12 mouse cellular contexts compared by ENCODE assay signal in the genomic region with DNA sequence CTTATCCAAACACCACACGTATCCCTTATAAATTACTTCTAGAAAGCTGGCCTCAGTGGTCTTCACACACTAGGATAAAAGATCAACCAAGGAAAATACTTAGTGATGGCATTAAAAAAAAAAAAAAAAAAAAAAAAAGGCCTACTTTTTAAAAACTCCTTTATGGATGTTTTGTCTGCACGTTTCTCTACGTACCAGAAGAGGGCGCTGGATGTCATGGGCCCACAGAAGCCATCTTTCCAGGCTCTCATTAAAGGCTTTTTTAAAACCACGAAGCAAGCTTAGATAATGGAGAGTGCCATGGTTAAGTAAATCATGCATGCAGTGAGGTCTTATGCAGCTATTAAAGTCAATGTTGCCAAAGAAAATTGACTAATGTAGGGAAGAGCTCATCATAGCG. TPM values are rescaled to one million over a fixed set of nuclear protein-coding genes. Genes with fewer than 3 reads are reported as not detected.
DNase-seq lines count a peak whose midpoint lies in the region; ATAC-seq and TF ChIP-seq lines count a peak whose summit lies in the region.
"Had no signal": no experiment of that assay in that cellular context is flagged by ENCODE, and none has a peak within 500 bp of the region (broad histone marks: within the 10 kb centered on the region; RNA-seq: fewer than 3 reads in every experiment).

No protein-coding gene starts in this region.

- H3K27ac ChIP-seq in left cerebral cortex, adult 2 months: no peak overlapping the region
- H3K27ac ChIP-seq in ES-E14 (ENCODE audit: insufficient read depth, low read depth, low read length, poor library complexity, severe bottlenecking): no peak overlapping the region
- H3K27ac ChIP-seq: limb, embryonic 13.5 days had no signal

- peak; percentile 49 for DNase-seq in CD4-positive, CD25-positive, alpha-beta regulatory T cell, adult 2 months (ENCODE audit: low read depth, low spot score)
- DNase-seq in left cerebral cortex, adult 2 months (ENCODE audit: extremely low spot score in 1 of 2, low spot score in 2 of 2): no peak
- no peak for DNase-seq in left cerebral cortex, adult 18-20 months (ENCODE audit: low spot score in 2 of 2)
- no peak for DNase-seq in ES-E14 (ENCODE audit: low read depth, low spot score)
- DNase-seq in induced T-regulatory cell, adult 2 months (ENCODE audit: low read depth): peak; percentile 45
- DNase-seq in thymus, postnatal 25 days: no peak
- DNase-seq in layer of hippocampus, adult 11-12 months (ENCODE audit: low spot score): no peak
- DNase-seq: cerebellum, adult 9-10 months; heart, adult 18-20 months had no signal

- no peaks in the 10 kb centered on the region for H3K9me3 ChIP-seq in ES-E14 (ENCODE audit: control insufficient read depth, insufficient read depth, low read depth, low read length)
- H3K9me3 ChIP-seq: limb, embryonic 13.5 days had no signal

- H3K9ac ChIP-seq in ES-E14 (ENCODE audit: insufficient read depth, low read depth, low read length, poor library complexity, severe bottlenecking): no peak overlapping the region
- H3K9ac ChIP-seq: limb, embryonic 13.5 days had no signal

- intact Hi-C loops in left cerebral cortex, adult 2 months (cut with DNase I): no loop called here

- peaks cover 0 to 2% of the 10 kb centered on the region in 2 experiments; a peak in 2 of 4 replicates for H3K4me1 ChIP-seq in ES-E14 (ENCODE audit: control insufficient read depth in 2 of 2, insufficient read depth in 2 of 2, low read length in 2 of 2, poor library complexity in 1 of 2)

- in situ Hi-C loops in ES-E14 (cut with MboI; ENCODE audit: low sequenced_read_pairs in 2 of 2, unreplicated experiment in 2 of 2): loop anchor here in 1 of 2 experiments (25.0 kb wide), 1 partner anchor 636 kb away; no protein-coding TSS in a partner anchor

- ATAC-seq in CD4-positive, CD25-positive, alpha-beta regulatory T cell, adult 4 months: no peak

- H3K4me3 ChIP-seq in left cerebral cortex, adult 2 months: no peak overlapping the region
- H3K4me3 ChIP-seq in ES-E14 (ENCODE audit: insufficient read depth in 1 of 2, low read depth in 1 of 2, low read length in 2 of 2, poor library complexity in 1 of 2, severe bottlenecking in 1 of 2): no peak overlapping the region
- H3K4me3 ChIP-seq: limb, embryonic 13.5 days had no signal

- H3K36me3 ChIP-seq in ES-E14 (ENCODE audit: control insufficient read depth, insufficient read depth, low read length, poor library complexity, severe bottlenecking): no peaks in the 10 kb centered on the region
- H3K36me3 ChIP-seq: limb, embryonic 13.5 days had no signal

- peak; percentile 37 for TF ChIP-seq CTCF in left cerebral cortex, adult 2 months (IDR thresholded peaks at IDR 0.05)

TF ChIP-seq in ES-E14, 5 proteins besides CTCF, POLR2A, EP300 and RAD21:
- no peak for TF ChIP-seq MAFK (IDR thresholded peaks at IDR 0.05; ENCODE audit: insufficient read depth, low read depth, low read length)
- TF ChIP-seq ZNF384 (IDR thresholded peaks at IDR 0.05; ENCODE audit: low read depth, low read length): peak; percentile 89
- TF ChIP-seq ZC3H11A (IDR thresholded peaks at IDR 0.05; ENCODE audit: borderline replicate concordance, low read depth, low read length): peak; percentile 28; the same call in 1 of the 2 replicates
- no peak for TF ChIP-seq CHD2 (IDR thresholded peaks at IDR 0.05; ENCODE audit: low read depth, low read length)
- no peak for TF ChIP-seq HCFC1 (IDR thresholded peaks at IDR 0.05; ENCODE audit: borderline replicate concordance, insufficient read depth, low read length)

RNA-seq across cellular contexts. Expression of a gene that starts 6.3 kb away (rescaled TPM):
- polyA plus RNA-seq in CD4-positive, CD25-positive, alpha-beta regulatory T cell, adult 4 months (2017; shearing (Covaris generic)): 10 to 100 TPM; 44.9 to 54.8 TPM
- total RNA-seq in left cerebral cortex, adult 2 months (2021): 10 to 100 TPM; 46.5 to 48.3 TPM
- total RNA-seq in left cerebral cortex, adult 18-20 months (2021): 10 to 100 TPM; 48.8 to 49.7 TPM
- total RNA-seq in ES-E14 (2012; rRNA removed): 71.4 and 96.2 TPM in 2 replicates

RNA-seq across cellular contexts. Expression of a gene that starts 30.8 kb away (rescaled TPM):
- polyA plus RNA-seq in CD4-positive, CD25-positive, alpha-beta regulatory T cell, adult 4 months (2017; shearing (Covaris generic)): 10 to 100 TPM; 21.0 to 28.8 TPM
- total RNA-seq in left cerebral cortex, adult 2 months (2021): 1 to 10 TPM; 2.2 to 2.7 TPM
- total RNA-seq in left cerebral cortex, adult 18-20 months (2021): 1 to 10 TPM; 1.5 to 2.0 TPM
- 24.5 and 40.3 TPM in 2 replicates for total RNA-seq in ES-E14 (2012; rRNA removed)

RNA-seq across cellular contexts. Expression of a gene that starts 47.7 kb away (rescaled TPM):
- polyA plus RNA-seq in CD4-positive, CD25-positive, alpha-beta regulatory T cell, adult 4 months (2017; shearing (Covaris generic)): 1 to 10 TPM in 1 of 2 experiments, under 1 TPM in 1; 0.54 to 1.1 TPM
- total RNA-seq in left cerebral cortex, adult 2 months (2021): 1 to 10 TPM; 3.2 to 7.2 TPM
- total RNA-seq in left cerebral cortex, adult 18-20 months (2021): 1 to 10 TPM; 4.2 to 7.5 TPM
- total RNA-seq in ES-E14 (2012; rRNA removed): 0.85 and 1.4 TPM in 2 replicates
- total RNA-seq: heart, adult 18-20 months; heart, postnatal 25 days had no signal

RNA-seq across cellular contexts. Expression of a gene that starts 53.8 kb away (rescaled TPM):
- not detected for polyA plus RNA-seq in CD4-positive, CD25-positive, alpha-beta regulatory T cell, adult 4 months (2017; shearing (Covaris generic))
- 1 to 10 TPM; 1.3 to 2.8 TPM for total RNA-seq in left cerebral cortex, adult 2 months (2021)
- total RNA-seq in left cerebral cortex, adult 18-20 months (2021): 1 to 10 TPM; 1.7 to 1.9 TPM
- 65.1 and 94.1 TPM in 2 replicates for total RNA-seq in ES-E14 (2012; rRNA removed)

RNA-seq across cellular contexts. Expression of a gene that starts 59.7 kb away (rescaled TPM):
- polyA plus RNA-seq in CD4-positive, CD25-positive, alpha-beta regulatory T cell, adult 4 months (2017; shearing (Covaris generic)): 10 to 100 TPM; 59.9 to 60.2 TPM
- total RNA-seq in left cerebral cortex, adult 2 months (2021): 10 to 100 TPM; 18.9 to 25.0 TPM
- total RNA-seq in left cerebral cortex, adult 18-20 months (2021): 10 to 100 TPM; 21.1 to 22.2 TPM
- 20.8 and 48.1 TPM in 2 replicates for total RNA-seq in ES-E14 (2012; rRNA removed)

Comparison
In these comparisons a context has a peak if more than half of its experiments do, and no peak if none do; other contexts are left out.
1. DNase-seq: peak in CD4-positive, CD25-positive, alpha-beta regulatory T cell, adult 2 months (single experiment) and induced T-regulatory cell, adult 2 months (single experiment); none in left cerebral cortex, adult 2 months (0 of 2), left cerebral cortex, adult 18-20 months (0 of 2), ES-E14 (single experiment), thymus, postnatal 25 days (single experiment) and layer of hippocampus, adult 11-12 months (single experiment).